18 mouse cellular contexts compared by ENCODE assay signal in the genomic region with DNA sequence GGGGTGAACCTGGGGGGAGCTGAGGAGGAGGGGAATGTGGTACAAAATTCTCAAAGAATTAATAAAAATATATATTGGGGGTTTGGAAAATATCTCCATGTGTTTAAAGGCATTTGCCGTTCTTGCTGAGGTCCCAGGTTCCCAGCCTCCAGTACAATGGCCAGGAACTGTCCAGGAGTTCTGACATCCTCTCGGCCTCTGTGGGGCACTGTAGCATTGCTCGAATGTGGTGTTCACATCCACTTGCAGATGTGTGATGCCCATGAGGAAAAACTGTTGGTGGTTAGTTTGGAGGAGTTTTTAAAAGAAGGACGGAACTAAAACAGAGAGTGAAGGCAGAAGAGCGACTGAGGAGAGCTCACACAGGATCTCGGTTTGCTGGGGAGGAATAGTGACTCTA. TPM values are rescaled to one million over a fixed set of nuclear protein-coding genes. Genes with fewer than 3 reads are reported as not detected.
DNase-seq lines count a peak whose midpoint lies in the region; ATAC-seq and TF ChIP-seq lines count a peak whose summit lies in the region.
"Had no signal": no experiment of that assay in that cellular context is flagged by ENCODE, and none has a peak within 500 bp of the region (broad histone marks: within the 10 kb centered on the region; RNA-seq: fewer than 3 reads in every experiment).

No protein-coding gene starts in this region.

- H3K4me3 ChIP-seq in kidney, adult 2 months (ENCODE audit: insufficient read depth, low read depth, low read length) = no peak overlapping the region
- no peak overlapping the region for H3K4me3 ChIP-seq in kidney, embryonic 15.5 days (replicated peaks)
- H3K4me3 ChIP-seq in lung, postnatal 0 days (ENCODE audit: low read depth, low read length) = no peak overlapping the region
- no peak overlapping the region for H3K4me3 ChIP-seq in lung, adult 2 months (replicated peaks; ENCODE audit: extremely low read depth, low read depth, low read length)
- no peak overlapping the region for H3K4me3 ChIP-seq in limb, embryonic 10.5 days
- H3K4me3 ChIP-seq: forebrain, embryonic 12.5 days; limb, embryonic 12.5 days; lung, embryonic 15.5 days; neural tube, embryonic 15.5 days had no signal

- peak; percentile 37; the same call in 1 of the 2 replicates for TF ChIP-seq CTCF in kidney, adult 2 months (conservative IDR thresholded peaks at IDR 0.05; ENCODE audit: insufficient read depth, insufficient read length, low read depth, low read length)
- TF ChIP-seq CTCF in lung, postnatal 0 days (IDR thresholded peaks at IDR 0.05) = peak; percentile 43
- TF ChIP-seq CTCF in lung, adult 2 months (IDR thresholded peaks at IDR 0.05; ENCODE audit: insufficient read depth, low read length) = no peak

- 51% methylated on average over 6 of the region's 6 CpGs for WGBS in kidney, adult 2 months
- WGBS in kidney, embryonic 15.5 days = 67% methylated on average over 6 of the region's 6 CpGs
- 49% methylated on average over 6 of the region's 6 CpGs for WGBS in lung, postnatal 0 days
- WGBS in lung, adult 2 months = 55% methylated on average over 6 of the region's 6 CpGs
- 76% methylated on average over 6 of the region's 6 CpGs for WGBS in limb, embryonic 10.5 days

- H3K27me3 ChIP-seq in kidney, adult 2 months (replicated peaks; ENCODE audit: control insufficient read depth, insufficient read depth, low read length) = no peaks in the 10 kb centered on the region
- H3K27me3 ChIP-seq in kidney, embryonic 15.5 days = peaks cover 9% of the 10 kb centered on the region
- H3K27me3 ChIP-seq in lung, postnatal 0 days (replicated peaks; ENCODE audit: insufficient read depth, low read length) = no peaks in the 10 kb centered on the region
- peaks cover 18% of the 10 kb centered on the region for H3K27me3 ChIP-seq in limb, embryonic 10.5 days (ENCODE audit: low read depth, poor library complexity, severe bottlenecking)
- H3K27me3 ChIP-seq: neural tube, embryonic 15.5 days had no signal

- no peak overlapping the region for H3K27ac ChIP-seq in kidney, adult 2 months (ENCODE audit: insufficient read depth, low read depth, low read length)
- no peak overlapping the region for H3K27ac ChIP-seq in kidney, embryonic 15.5 days
- no peak overlapping the region for H3K27ac ChIP-seq in lung, postnatal 0 days (ENCODE audit: low read length)
- H3K27ac ChIP-seq in limb, embryonic 10.5 days = no peak overlapping the region
- H3K27ac ChIP-seq: forebrain, embryonic 12.5 days; limb, embryonic 12.5 days; lung, embryonic 15.5 days; neural tube, embryonic 15.5 days had no signal

- no peaks in the 10 kb centered on the region for H3K9me3 ChIP-seq in kidney, embryonic 15.5 days (replicated peaks)
- H3K9me3 ChIP-seq in lung, postnatal 0 days (ENCODE audit: low read length) = no peaks in the 10 kb centered on the region
- H3K9me3 ChIP-seq in limb, embryonic 10.5 days (replicated peaks) = no peaks in the 10 kb centered on the region
- H3K9me3 ChIP-seq: forebrain, embryonic 12.5 days; limb, embryonic 12.5 days; lung, embryonic 15.5 days; neural tube, embryonic 15.5 days had no signal

- H3K4me2 ChIP-seq in kidney, embryonic 15.5 days = no peak overlapping the region
- no peak overlapping the region for H3K4me2 ChIP-seq in lung, postnatal 0 days (replicated peaks; ENCODE audit: low read depth, low read length)
- H3K4me2 ChIP-seq: forebrain, embryonic 12.5 days; limb, embryonic 12.5 days; lung, embryonic 15.5 days; neural tube, embryonic 15.5 days had no signal

- no peak overlapping the region for H3K9ac ChIP-seq in kidney, embryonic 15.5 days
- H3K9ac ChIP-seq in lung, postnatal 0 days (replicated peaks; ENCODE audit: low read depth) = no peak overlapping the region
- H3K9ac ChIP-seq: forebrain, embryonic 12.5 days; limb, embryonic 12.5 days; lung, embryonic 15.5 days; neural tube, embryonic 15.5 days had no signal

- no peak for TF ChIP-seq EP300 in lung, postnatal 0 days (IDR thresholded peaks at IDR 0.05)

- H3K36me3 ChIP-seq in kidney, adult 2 months (ENCODE audit: control insufficient read depth, insufficient read depth, low read length) = no peaks in the 10 kb centered on the region
- H3K36me3 ChIP-seq in kidney, embryonic 15.5 days = no peaks in the 10 kb centered on the region
- H3K36me3 ChIP-seq in lung, postnatal 0 days (ENCODE audit: insufficient read depth, low read length) = no peaks in the 10 kb centered on the region
- no peaks in the 10 kb centered on the region for H3K36me3 ChIP-seq in limb, embryonic 10.5 days
- H3K36me3 ChIP-seq: forebrain, embryonic 12.5 days; limb, embryonic 12.5 days; lung, embryonic 15.5 days; neural tube, embryonic 15.5 days had no signal

- no peak for TF ChIP-seq POLR2A in kidney, adult 2 months (IDR thresholded peaks at IDR 0.05; ENCODE audit: low read depth, low read length)
- TF ChIP-seq POLR2A in lung, adult 2 months (IDR thresholded peaks at IDR 0.05; ENCODE audit: borderline replicate concordance, extremely low read depth, low read depth, low read length) = no peak

- no peaks in the 10 kb centered on the region for H3K4me1 ChIP-seq in kidney, adult 2 months (ENCODE audit: control insufficient read depth, insufficient read depth, low read length)
- no peaks in the 10 kb centered on the region for H3K4me1 ChIP-seq in kidney, embryonic 15.5 days
- H3K4me1 ChIP-seq in lung, postnatal 0 days (ENCODE audit: insufficient read depth, low read depth, low read length) = no peaks in the 10 kb centered on the region
- no peaks in the 10 kb centered on the region for H3K4me1 ChIP-seq in lung, adult 2 months (ENCODE audit: control insufficient read depth, insufficient read depth, low read length)
- H3K4me1 ChIP-seq in limb, embryonic 10.5 days = no peaks in the 10 kb centered on the region
- H3K4me1 ChIP-seq: limb, embryonic 12.5 days; lung, embryonic 15.5 days had no signal

- peak; percentile 24 for DNase-seq in embryo, embryonic 10 days (ENCODE audit: low spot score)
- DNase-seq in embryo, embryonic 9.5 days (ENCODE audit: extremely low spot score) = no peak
- DNase-seq in kidney, adult 2 months = no peak
- no peak for DNase-seq in lung, postnatal 0 days (ENCODE audit: low spot score)
- no peak for DNase-seq in lung, adult 2 months
- DNase-seq in embryo, embryonic 11 days = peak; percentile 30
- no peak for DNase-seq in limb, embryonic 10.5 days (ENCODE audit: low spot score)
- DNase-seq: adrenal gland, postnatal 36 days; cerebellum, postnatal 25 days; right cerebral cortex, postnatal 4 days had no signal

- no peak for ATAC-seq in kidney, embryonic 15.5 days (replicated peaks; ENCODE audit: low FRiP score)
- ATAC-seq in lung, postnatal 0 days = no peak
- ATAC-seq: inflammation-experienced regulatory T-cells, adult 6 months had no signal

RNA-seq across cellular contexts. Expression of a gene that starts 58.0 kb away (rescaled TPM):
- polyA plus RNA-seq in kidney, adult 2 months (2012; rRNA removed) = not detected in 2 replicates
- polyA plus RNA-seq in kidney, embryonic 15.5 days (2015; fragmentation: Nextera tagmentation; extraction: Ambion mirVana) = not detected in 2 replicates
- polyA plus RNA-seq in lung, postnatal 0 days (2015; fragmentation: Nextera tagmentation; extraction: Ambion mirVana) = not detected in 2 replicates
- not detected in 2 replicates for polyA plus RNA-seq in lung, adult 2 months (2012; rRNA removed)
- polyA plus RNA-seq in limb, embryonic 10.5 days (2016; fragmentation: Nextera tagmentation; extraction: Ambion mirVana) = not detected in 2 replicates
- polyA plus RNA-seq: embryonic facial prominence, embryonic 14.5 days; forebrain, embryonic 12.5 days; large intestine, adult 2 months; limb, embryonic 12.5 days; lung, embryonic 15.5 days; neural tube, embryonic 15.5 days had no signal

Comparison
In these comparisons a context has a peak if more than half of its experiments do, and no peak if none do; other contexts are left out.
1. DNase-seq: peak in embryo, embryonic 10 days (single experiment) and embryo, embryonic 11 days (single experiment); none in embryo, embryonic 9.5 days (single experiment), kidney, adult 2 months (single experiment), lung, postnatal 0 days (single experiment), lung, adult 2 months (single experiment) and limb, embryonic 10.5 days (single experiment).